Mouse (Mus musculus) stomach, postnatal 0 days (tissue): ENCODE measurements at regions not wholly inside any gene's neighbourhood (a gene's known extent, or its start where the extent isn't known, plus 50 kb on each side); places are given as distances from the start of the nearest gene placed in this dataset.

Source experiments
- ATAC-seq: fragments of 200-750 bp; cut with Nextera tagmentation; 2 replicates; pipeline ENCODE4 v1.8.0; 2017; ENCODE audit not compliant: low FRiP score, low TSS enrichment
- DNase-seq: peaks from one replicate; pipeline ENCODE4 v3.0.0-alpha.2; 2016; ENCODE audit warnings: low spot score
- H3K27ac ChIP-seq: fragments of 300-500 bp; sonication (generic); replicated peaks from 2 replicates; pipeline ENCODE4 v1.5.1; 2014; ENCODE audit warnings: mild to moderate bottlenecking, control low read depth
- H3K27me3 ChIP-seq: fragments of 300-500 bp; sonication (generic); 2 replicates; pipeline ENCODE4 v1.6.1; 2014; ENCODE audit warnings: low read length; ENCODE audit not compliant: control insufficient read depth, insufficient read depth
- H3K36me3 ChIP-seq: fragments of 300-500 bp; sonication (generic); 2 replicates; pipeline ENCODE4 v1.6.1; 2014; ENCODE audit warnings: low read length, mixed read lengths; ENCODE audit not compliant: control insufficient read depth, insufficient read depth
- H3K4me1 ChIP-seq: fragments of 300-500 bp; sonication (generic); replicated peaks from 2 replicates; pipeline ENCODE4 v1.6.1; 2014; ENCODE audit warnings: antibody characterized with exemption; ENCODE audit not compliant: control insufficient read depth, insufficient read depth
- H3K4me2 ChIP-seq: fragments of 300-500 bp; sonication (generic); replicated peaks from 2 replicates; pipeline ENCODE4 v1.6.1; 2014; ENCODE audit warnings: low read depth, mild to moderate bottlenecking, control low read depth, moderate library complexity
- H3K4me3 ChIP-seq: fragments of 300-500 bp; sonication (generic); 2 replicates; pipeline ENCODE4 v1.5.1; 2014; ENCODE audit warnings: low read depth, low read length, control low read depth
- H3K9ac ChIP-seq: fragments of 300-500 bp; sonication (generic); 2 replicates; pipeline ENCODE4 v1.6.1; 2014; ENCODE audit warnings: mild to moderate bottlenecking, low read length, control low read depth, mixed read lengths
- H3K9me3 ChIP-seq: fragments of 300-500 bp; sonication (generic); 2 replicates; pipeline ENCODE4 v1.6.1; 2016; ENCODE audit warnings: low read length; ENCODE audit not compliant: control insufficient read depth
- CTCF ChIP-seq: IDR thresholded peaks from 2 replicates; pipeline ENCODE4 v1.5.1; 2016; ENCODE audit warnings: antibody characterized with exemption, low read depth, mild to moderate bottlenecking, moderate library complexity
- EP300 ChIP-seq: optimal IDR thresholded peaks from 2 replicates; pipeline ENCODE3; 2016; ENCODE audit warnings: antibody characterized with exemption
- WGBS: fragments of 180-500 bp; shearing (Covaris S2); extraction: QIAGEN DNeasy Blood & Tissue Kit; methylation state at CpG from one replicate; pipeline ENCODE4 v1.1.7; 2014; 5-methylcytosine and 5-hydroxymethylcytosine counted together

DNA sequence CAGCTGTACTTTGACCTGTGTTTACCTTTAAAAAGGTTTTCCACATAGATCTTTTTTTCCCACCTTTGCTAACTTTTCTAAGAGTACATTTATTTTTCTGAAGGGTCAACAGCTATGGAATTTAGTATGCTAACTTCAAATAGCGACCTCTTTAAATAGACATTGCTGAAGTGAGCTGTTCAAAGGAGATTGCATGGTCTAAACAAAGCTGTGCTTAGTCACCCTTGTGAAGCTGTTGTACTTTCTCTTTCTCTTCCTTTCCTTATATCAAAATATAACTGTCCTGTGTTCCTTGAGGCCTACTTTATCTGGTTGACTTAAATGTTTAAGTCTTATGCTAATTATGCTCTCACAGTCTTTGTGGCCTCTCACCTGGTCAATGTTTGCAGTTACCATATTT is 1416.2 kb upstream of the Zeb2 start:
- ATAC-seq, result no peak
- H3K36me3 ChIP-seq, result no peaks in the 10 kb centered on the region
- no peaks in the 10 kb centered on the region for H3K9me3 ChIP-seq
- DNase-seq, result no peak
- H3K9ac ChIP-seq, result no peak overlapping the region
- H3K4me1 ChIP-seq, result no peaks in the 10 kb centered on the region
- no peak overlapping the region for H3K4me2 ChIP-seq
- WGBS, result 34% methylated on average over 1 of the region's 1 CpGs
- H3K4me3 ChIP-seq, result no peak overlapping the region
- H3K27me3 ChIP-seq, result no peaks in the 10 kb centered on the region
- TF ChIP-seq CTCF (no peak), EP300 (no peak)
- no peak overlapping the region for H3K27ac ChIP-seq

DNA sequence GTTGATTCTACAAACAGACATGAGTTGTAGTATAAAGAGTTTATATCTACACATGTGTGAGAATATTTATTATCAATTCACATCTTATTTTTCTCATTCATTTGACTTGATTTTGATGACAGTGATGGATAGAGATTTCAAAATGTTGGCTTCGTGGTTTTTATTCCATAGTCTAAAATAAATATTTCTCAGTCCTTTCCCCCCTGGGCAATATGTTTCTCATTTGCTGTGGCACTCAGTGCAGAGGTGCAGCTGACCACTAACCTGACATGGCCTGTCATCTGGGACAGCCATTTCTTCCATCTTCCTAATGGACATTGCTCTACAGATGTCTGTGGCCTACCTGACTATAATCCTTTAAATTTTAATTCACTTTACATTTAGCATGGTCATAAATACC is 1413.5 kb upstream of the Zeb2 start:
- ATAC-seq, result no peak
- no peak overlapping the region for H3K4me2 ChIP-seq

DNA sequence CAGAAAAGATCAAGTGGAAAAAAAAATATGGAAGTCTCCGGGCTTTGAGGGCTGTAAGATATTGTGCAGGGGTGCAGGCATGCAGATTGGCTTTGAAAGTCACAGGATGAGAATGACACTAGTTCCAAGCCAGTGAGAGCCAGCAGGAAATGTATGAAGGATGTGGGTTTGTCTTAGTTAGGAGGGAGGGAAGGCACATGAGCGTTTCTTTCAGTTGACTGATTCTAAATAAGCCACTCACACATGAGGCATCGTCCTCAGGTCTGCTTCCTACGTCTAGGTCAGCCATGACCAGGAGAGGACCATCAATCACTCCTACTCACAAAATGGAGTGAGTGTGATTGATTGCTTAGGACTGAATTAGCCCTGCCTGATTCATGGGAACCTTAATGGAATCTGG is 1408.0 kb upstream of the Zeb2 start:
- Histone ChIP-seq H3K27me3 (no peaks in the 10 kb centered on the region), H3K9ac (no peak overlapping the region), H3K27ac (no peak overlapping the region), H3K9me3 (no peaks in the 10 kb centered on the region), H3K4me3 (no peak overlapping the region), H3K4me2 (no peak overlapping the region), H3K4me1 (no peaks in the 10 kb centered on the region), H3K36me3 (no peaks in the 10 kb centered on the region)
- no peak for TF ChIP-seq CTCF
- no peak for TF ChIP-seq EP300
- DNase-seq (no peak), ATAC-seq (no peak)
- WGBS, result 33% methylated on average over 4 of the region's 4 CpGs

More for the DNA sequence above, 1413.5 kb upstream of the Zeb2 start:
- no peak for DNase-seq
- no peaks in the 10 kb centered on the region for H3K27me3 ChIP-seq
- no peak overlapping the region for H3K27ac ChIP-seq
- no peaks in the 10 kb centered on the region for H3K4me1 ChIP-seq
- TF ChIP-seq CTCF, result no peak
- TF ChIP-seq EP300, result no peak
- 67% methylated on average over 1 of the region's 1 CpGs for WGBS
- no peaks in the 10 kb centered on the region for H3K36me3 ChIP-seq
- no peak overlapping the region for H3K9ac ChIP-seq
- no peaks in the 10 kb centered on the region for H3K9me3 ChIP-seq
- no peak overlapping the region for H3K4me3 ChIP-seq

DNA sequence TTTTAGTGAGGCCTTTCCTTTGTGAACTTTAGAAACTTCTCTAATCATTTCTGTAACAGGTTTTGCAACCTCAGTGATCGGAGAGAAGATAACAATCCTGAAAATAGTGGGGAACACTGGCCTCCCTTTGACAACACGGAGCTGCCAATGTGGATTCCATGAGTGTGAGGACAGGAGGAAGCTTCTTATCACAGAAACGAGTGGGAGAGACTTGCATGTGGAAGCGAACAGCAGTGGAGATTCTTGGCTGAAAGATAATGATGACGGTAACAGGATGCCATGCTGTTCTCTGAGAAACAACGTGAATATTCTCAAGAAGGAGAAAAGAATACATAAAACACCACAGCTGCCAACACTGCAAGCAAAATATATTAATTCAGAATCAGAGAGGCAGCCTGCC is 1407.4 kb upstream of the Zeb2 start:
- ATAC-seq (no peak), DNase-seq (no peak)
- H3K36me3 ChIP-seq, result no peaks in the 10 kb centered on the region
- 28% methylated on average over 6 of the region's 6 CpGs for WGBS
- H3K9ac ChIP-seq, result no peak overlapping the region
- H3K4me1 ChIP-seq, result no peaks in the 10 kb centered on the region
- no peaks in the 10 kb centered on the region for H3K9me3 ChIP-seq
- no peak overlapping the region for H3K4me2 ChIP-seq
- no peak overlapping the region for H3K4me3 ChIP-seq
- TF ChIP-seq CTCF (no peak), EP300 (no peak)
- no peaks in the 10 kb centered on the region for H3K27me3 ChIP-seq
- H3K27ac ChIP-seq, result no peak overlapping the region

DNA sequence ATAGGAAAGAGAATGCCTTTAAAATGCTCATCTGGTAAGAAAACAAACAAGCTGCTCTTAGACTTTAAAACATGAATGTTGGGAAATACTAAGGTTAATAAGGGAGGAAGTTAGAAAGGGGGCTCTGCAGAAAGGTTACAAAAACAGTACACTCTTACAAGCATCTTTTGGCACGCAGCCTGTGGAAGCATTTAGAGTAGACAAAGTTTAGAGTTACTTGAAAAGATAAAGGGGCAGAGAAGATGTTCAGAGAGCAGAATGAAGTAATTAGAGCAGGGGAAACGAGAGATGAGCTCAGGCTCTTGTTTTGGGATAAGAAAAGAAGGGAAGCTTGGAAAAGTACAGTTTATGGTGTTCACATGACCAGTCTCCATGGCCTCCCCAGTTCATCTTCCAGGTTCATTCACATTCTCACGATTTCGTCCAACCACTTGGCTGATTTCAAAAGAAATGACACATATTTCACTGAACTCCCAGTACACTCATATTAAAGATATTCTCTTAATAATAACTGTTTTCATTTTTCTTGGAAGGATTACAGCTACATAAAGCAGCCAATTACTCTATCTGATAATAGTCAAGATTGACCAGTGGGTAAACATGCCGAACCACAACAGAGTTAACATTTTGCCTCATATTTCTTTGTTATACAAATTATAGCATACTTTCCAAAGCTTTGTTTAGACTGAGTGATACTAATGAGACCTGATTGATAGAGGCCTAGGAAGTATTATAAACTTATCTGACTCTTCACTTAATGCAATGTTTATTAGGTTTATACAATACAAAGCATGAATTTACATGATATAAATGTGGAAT is 1404.2 kb upstream of the Zeb2 start:
- H3K27me3 ChIP-seq, result no peaks in the 10 kb centered on the region
- no peak overlapping the region for H3K27ac ChIP-seq
- H3K9me3 ChIP-seq, result no peaks in the 10 kb centered on the region
- ATAC-seq, result no peak
- no peak overlapping the region for H3K4me2 ChIP-seq
- H3K9ac ChIP-seq, result no peak overlapping the region
- no peak for DNase-seq
- TF ChIP-seq EP300 (no peak), CTCF (no peak)
- H3K4me1 ChIP-seq, result no peaks in the 10 kb centered on the region
- 43% methylated on average over 5 of the region's 5 CpGs for WGBS
- no peak overlapping the region for H3K4me3 ChIP-seq
- H3K36me3 ChIP-seq, result no peaks in the 10 kb centered on the region

DNA sequence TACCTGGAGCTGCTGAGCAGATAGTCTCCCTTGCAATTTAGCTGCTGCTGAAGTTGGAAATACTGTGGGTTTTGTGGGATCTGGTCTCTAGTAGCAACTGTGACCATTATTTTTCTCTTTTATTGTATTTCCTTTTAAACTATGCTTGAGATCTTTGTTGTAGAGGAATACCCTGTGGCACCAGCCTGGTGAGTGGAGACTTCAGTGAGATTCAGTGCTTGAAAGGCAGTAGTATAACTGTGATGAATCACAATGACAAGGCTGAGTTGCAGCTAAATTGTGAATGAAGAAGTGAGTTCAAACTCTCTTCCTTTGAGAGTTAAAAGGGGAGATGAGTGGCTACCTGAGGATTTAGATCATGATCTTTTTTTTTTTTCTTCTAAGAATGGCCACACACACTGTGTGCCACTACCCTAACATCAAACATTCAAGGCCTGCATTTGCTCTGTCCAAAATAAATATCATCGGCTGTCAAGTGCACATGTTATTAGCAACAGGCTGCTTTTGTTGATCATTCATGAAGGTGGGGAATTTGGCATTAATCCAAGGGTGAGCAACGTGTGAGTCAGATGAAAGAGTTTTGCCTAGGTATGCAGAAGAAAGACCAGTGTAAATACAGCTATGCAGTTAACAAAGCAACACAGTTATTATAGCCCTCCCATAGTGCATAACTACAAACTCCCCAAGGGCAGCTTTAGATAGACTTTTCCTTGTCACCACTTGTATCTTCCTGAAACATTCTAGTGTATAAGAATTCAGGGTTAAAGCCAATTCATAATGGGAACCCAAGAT is 1395.2 kb upstream of the Zeb2 start:
- no peak for ATAC-seq
- no peak for TF ChIP-seq EP300
- TF ChIP-seq CTCF, result no peak
- H3K4me3 ChIP-seq, result no peak overlapping the region
- no peak for DNase-seq
- no peak overlapping the region for H3K4me2 ChIP-seq
- H3K9ac ChIP-seq, result no peak overlapping the region
- no peaks in the 10 kb centered on the region for H3K4me1 ChIP-seq
- no peak overlapping the region for H3K27ac ChIP-seq
- H3K9me3 ChIP-seq, result no peaks in the 10 kb centered on the region
- no peaks in the 10 kb centered on the region for H3K27me3 ChIP-seq
- H3K36me3 ChIP-seq, result no peaks in the 10 kb centered on the region
- WGBS, result 16% methylated on average over 2 of the region's 2 CpGs
